Mouse (Mus musculus): ENCODE data around the gene Cacna1d.

Gene Cacna1d

GRCm38 (mm10) chr14:30166036-30166435 is 325.2 kb downstream of the Cacna1d start:
- in situ Hi-C loops (cut with MboI; ENCODE audit: low pct_unique_long_range_greater_than_20kb in 1 of 2, low sequenced_read_pairs in 2 of 2, unreplicated experiment in 1 of 2), result no loop called here

- in situ Hi-C loops (cut with MboI; ENCODE audit: low pct_unique_long_range_greater_than_20kb in 1 of 2, low sequenced_read_pairs in 2 of 2, unreplicated experiment in 1 of 2), result no loop called here
These were observed 327.2 kb downstream of the Cacna1d start for GRCm38 (mm10) chr14:30163733-30164708.

GRCm38 (mm10) chr14:30147774-30148173 is 343.5 kb downstream of the Cacna1d start:
- in situ Hi-C loops (cut with MboI; ENCODE audit: low pct_unique_long_range_greater_than_20kb in 1 of 2, low sequenced_read_pairs in 2 of 2, unreplicated experiment in 1 of 2), result no loop called here

- in situ Hi-C loops (cut with MboI; ENCODE audit: low pct_unique_long_range_greater_than_20kb in 1 of 2, low sequenced_read_pairs in 2 of 2, unreplicated experiment in 1 of 2), result loop anchor here in 1 of 2 experiments (10.0 kb wide), 1 partner anchor 316 kb away; no protein-coding TSS in a partner anchor
These were observed 352.8 kb downstream of the Cacna1d start for GRCm38 (mm10) chr14:30138379-30138964.

- in situ Hi-C loops (cut with MboI; ENCODE audit: low pct_unique_long_range_greater_than_20kb in 1 of 2, low sequenced_read_pairs in 2 of 2, unreplicated experiment in 1 of 2), result loop anchor here in 1 of 2 experiments (10.0 kb wide), 1 partner anchor 317 kb away; no protein-coding TSS in a partner anchor
These were observed 353.3 kb downstream of the Cacna1d start for GRCm38 (mm10) chr14:30137961-30138360.

- in situ Hi-C loops (cut with MboI; ENCODE audit: low pct_unique_long_range_greater_than_20kb in 1 of 2, low sequenced_read_pairs in 2 of 2, unreplicated experiment in 1 of 2), result loop anchor here in 1 of 2 experiments (10.0 kb wide), 1 partner anchor 318 kb away; no protein-coding TSS in a partner anchor
These were observed 354.3 kb downstream of the Cacna1d start for GRCm38 (mm10) chr14:30136965-30137364.

- in situ Hi-C loops (cut with MboI; ENCODE audit: low pct_unique_long_range_greater_than_20kb in 1 of 2, low sequenced_read_pairs in 2 of 2, unreplicated experiment in 1 of 2), result loop anchor here in 1 of 2 experiments (10.0 kb wide), 1 partner anchor 319 kb away; no protein-coding TSS in a partner anchor
These were observed 355.9 kb downstream of the Cacna1d start for GRCm38 (mm10) chr14:30135351-30135750.

- in situ Hi-C loops (cut with MboI; ENCODE audit: low pct_unique_long_range_greater_than_20kb in 1 of 2, low sequenced_read_pairs in 2 of 2, unreplicated experiment in 1 of 2), result loop anchor here in 1 of 2 experiments (10.0 kb wide), 1 partner anchor 321 kb away; no protein-coding TSS in a partner anchor
These were observed 357.6 kb downstream of the Cacna1d start for GRCm38 (mm10) chr14:30133684-30134083.

- in situ Hi-C loops (cut with MboI; ENCODE audit: low pct_unique_long_range_greater_than_20kb in 1 of 2, low sequenced_read_pairs in 2 of 2, unreplicated experiment in 1 of 2), result loop anchor here in 1 of 2 experiments (10.0 kb wide), 1 partner anchor 324 kb away; no protein-coding TSS in a partner anchor
These were observed 360.0 kb downstream of the Cacna1d start for GRCm38 (mm10) chr14:30131256-30131655.

- in situ Hi-C loops (cut with MboI; ENCODE audit: low pct_unique_long_range_greater_than_20kb in 1 of 2, low sequenced_read_pairs in 2 of 2, unreplicated experiment in 1 of 2), result loop anchor here in 1 of 2 experiments (10.0 kb wide), 1 partner anchor 325 kb away; no protein-coding TSS in a partner anchor
These were observed 361.2 kb downstream of the Cacna1d start for GRCm38 (mm10) chr14:30130092-30130491.

- in situ Hi-C loops (cut with MboI; ENCODE audit: low pct_unique_long_range_greater_than_20kb in 1 of 2, low sequenced_read_pairs in 2 of 2, unreplicated experiment in 1 of 2), result no loop called here
These were observed 361.9 kb downstream of the Cacna1d start for GRCm38 (mm10) chr14:30129378-30129777.

GRCm38 (mm10) chr14:30124951-30125690 is 366.1 kb downstream of the Cacna1d start:
- in situ Hi-C loops (cut with MboI; ENCODE audit: low pct_unique_long_range_greater_than_20kb in 1 of 2, low sequenced_read_pairs in 2 of 2, unreplicated experiment in 1 of 2), result no loop called here

GRCm38 (mm10) chr14:30120023-30120422 is 371.2 kb downstream of the Cacna1d start:
- in situ Hi-C loops (cut with MboI; ENCODE audit: low pct_unique_long_range_greater_than_20kb in 1 of 2, low sequenced_read_pairs in 2 of 2, unreplicated experiment in 1 of 2), result no loop called here

GRCm38 (mm10) chr14:30113392-30114108 is 377.7 kb downstream of the Cacna1d start:
- in situ Hi-C loops (cut with MboI; ENCODE audit: low pct_unique_long_range_greater_than_20kb in 1 of 2, low sequenced_read_pairs in 2 of 2, unreplicated experiment in 1 of 2), result no loop called here

- in situ Hi-C loops (cut with MboI; ENCODE audit: low pct_unique_long_range_greater_than_20kb in 1 of 2, low sequenced_read_pairs in 2 of 2, unreplicated experiment in 1 of 2), result no loop called here
These were observed 382.2 kb downstream of the Cacna1d start for GRCm38 (mm10) chr14:30109079-30109478.

- in situ Hi-C loops (cut with MboI; ENCODE audit: low pct_unique_long_range_greater_than_20kb in 1 of 2, low sequenced_read_pairs in 2 of 2, unreplicated experiment in 1 of 2), result no loop called here
These were observed 384.7 kb downstream of the Cacna1d start for GRCm38 (mm10) chr14:30106550-30106949.

GRCm38 (mm10) chr14:30105551-30105950 is 385.7 kb downstream of the Cacna1d start:
- in situ Hi-C loops (cut with MboI; ENCODE audit: low pct_unique_long_range_greater_than_20kb in 1 of 2, low sequenced_read_pairs in 2 of 2, unreplicated experiment in 1 of 2), result no loop called here

Measured in mouse embryonic stem cell (cell line).